Mouse (Mus musculus) thymus, adult 2 months (tissue): ENCODE data around the gene Padi6. TPM values are rescaled to one million over a fixed set of nuclear protein-coding genes. Genes with fewer than 3 reads are reported as not detected.

Experiments
- DNase-seq: peaks from one replicate; pipeline ENCODE4 v3.0.0; 2021
- H3K27ac ChIP-seq: fragments of 200-500 bp; 2 replicates; pipeline ENCODE4 v1.5.1; 2012; ENCODE audit warnings: low read length, control low read depth; ENCODE audit not compliant: control insufficient read depth, insufficient read depth
- H3K27me3 ChIP-seq: fragments of 200-500 bp; 2 replicates; pipeline ENCODE4 v1.6.1; 2012; ENCODE audit warnings: mild to moderate bottlenecking, low read length, moderate library complexity, mixed read lengths; ENCODE audit not compliant: control insufficient read depth, insufficient read depth
- H3K36me3 ChIP-seq: fragments of 200-500 bp; 2 replicates; pipeline ENCODE4 v1.6.1; 2012; ENCODE audit warnings: mild to moderate bottlenecking, low read length, moderate library complexity; ENCODE audit not compliant: control insufficient read depth, insufficient read depth
- H3K4me1 ChIP-seq: fragments of 200-500 bp; replicated peaks from 2 replicates; pipeline ENCODE4 v1.6.1; 2012; ENCODE audit warnings: low read length; ENCODE audit not compliant: control insufficient read depth, insufficient read depth
- H3K4me3 ChIP-seq: fragments of 200-500 bp; 2 replicates; pipeline ENCODE4 v1.5.1; 2012; ENCODE audit warnings: mild to moderate bottlenecking, low read length, control low read depth, moderate library complexity; ENCODE audit not compliant: control insufficient read depth, insufficient read depth
- CTCF ChIP-seq: fragments of 200-500 bp; IDR thresholded peaks from 2 replicates; pipeline ENCODE4 v1.5.1; 2012; ENCODE audit warnings: mild to moderate bottlenecking, control low read depth, low read length, moderate library complexity, borderline replicate concordance; ENCODE audit not compliant: control insufficient read depth, poor library complexity, insufficient read depth; ENCODE audit errors: extremely low read depth
- POLR2A ChIP-seq: fragments of 200-500 bp; IDR thresholded peaks from 2 replicates; pipeline ENCODE4 v1.6.1; 2012; ENCODE audit warnings: mild to moderate bottlenecking, low read length, control low read depth, moderate library complexity; ENCODE audit not compliant: control insufficient read depth, poor library complexity, insufficient read depth; ENCODE audit errors: extremely low read depth
- WGBS: fragments of 180-500 bp; shearing (Covaris S2); methylation state at CpG from one replicate; pipeline ENCODE4 v1.1.7; 2018; 5-methylcytosine and 5-hydroxymethylcytosine counted together
- polyA plus RNA-seq: library from polyadenylated mRNA; depleted of rRNA; stranded (reverse); fragments of >200 nt; gene quantifications from 2 replicates; pipeline ENCODE4 v1.2.3, GENCODE M21; 2012

Gene Padi6
- polyA plus RNA-seq, 1 experiment: 0.90 TPM

DNA sequence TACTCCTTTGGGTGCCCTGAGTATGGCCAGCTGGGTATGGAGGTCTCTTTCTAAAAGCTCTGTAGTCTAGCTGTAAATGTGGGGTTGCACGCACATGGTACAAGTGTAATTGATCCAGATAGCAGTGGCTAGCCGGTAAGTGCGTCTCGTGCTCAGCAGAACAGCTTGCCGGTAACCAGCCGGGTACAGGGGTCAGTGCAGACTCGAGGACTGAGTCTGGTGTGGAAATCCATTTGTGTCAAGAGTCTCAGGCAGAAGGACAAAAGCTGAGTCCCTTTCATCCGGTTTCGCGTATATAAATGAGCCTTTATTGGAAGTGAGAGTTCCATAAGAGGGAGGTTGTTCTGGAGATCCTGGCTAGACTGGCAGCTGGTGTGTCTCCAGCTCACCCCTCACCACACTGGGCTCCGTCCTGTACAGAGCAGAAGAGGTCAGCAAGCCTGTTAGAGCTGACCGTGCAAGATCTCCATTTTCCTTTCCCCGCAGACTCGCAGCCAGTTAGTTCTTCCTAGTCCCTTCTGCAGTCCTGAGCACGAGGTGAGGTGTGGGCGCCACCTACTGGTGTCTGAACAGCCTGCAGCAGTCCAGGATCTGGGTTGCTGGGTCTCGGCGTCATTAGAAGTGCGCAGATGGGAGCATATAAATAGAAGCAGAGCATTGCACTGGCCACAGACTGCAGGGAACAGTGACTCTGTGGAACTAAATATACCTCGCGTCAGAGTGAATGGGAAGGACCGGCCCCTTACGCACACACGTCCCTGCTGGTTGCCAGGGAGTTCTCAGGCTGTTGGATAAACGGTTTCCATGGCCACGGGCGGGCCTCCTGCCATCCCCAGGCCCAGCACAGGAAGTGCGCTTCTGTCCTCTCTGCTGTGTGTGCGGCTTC lies 28.7 kb downstream of the Padi6 start:
- H3K4me1 ChIP-seq: no peaks in the 10 kb centered on the region
- H3K27me3 ChIP-seq: no peaks in the 10 kb centered on the region
- WGBS: 75% methylated on average over 29 of the region's 29 CpGs
- DNase-seq: peak; percentile 79
- peaks cover 85% of the 10 kb centered on the region for H3K36me3 ChIP-seq
- no peak overlapping the region for H3K27ac ChIP-seq
- no peak overlapping the region for H3K4me3 ChIP-seq
- TF ChIP-seq POLR2A: 0 out of 2 replicates have a peak, but pooled peaks have one; percentile 22
- TF ChIP-seq CTCF: peak; percentile 86

- peaks cover 71% of the 10 kb centered on the region for H3K36me3 ChIP-seq
- DNase-seq: no peak
- H3K27ac ChIP-seq: no peak overlapping the region
- WGBS: 98% methylated on average over 5 of the region's 5 CpGs
- H3K27me3 ChIP-seq: no peaks in the 10 kb centered on the region
- H3K4me1 ChIP-seq: no peaks in the 10 kb centered on the region
- no peak overlapping the region for H3K4me3 ChIP-seq
- no peak for TF ChIP-seq POLR2A
- TF ChIP-seq CTCF: no peak
Measured at GRCm38 (mm10) chr4:140711360-140711759, 31.1 kb downstream of the Padi6 start.

DNA sequence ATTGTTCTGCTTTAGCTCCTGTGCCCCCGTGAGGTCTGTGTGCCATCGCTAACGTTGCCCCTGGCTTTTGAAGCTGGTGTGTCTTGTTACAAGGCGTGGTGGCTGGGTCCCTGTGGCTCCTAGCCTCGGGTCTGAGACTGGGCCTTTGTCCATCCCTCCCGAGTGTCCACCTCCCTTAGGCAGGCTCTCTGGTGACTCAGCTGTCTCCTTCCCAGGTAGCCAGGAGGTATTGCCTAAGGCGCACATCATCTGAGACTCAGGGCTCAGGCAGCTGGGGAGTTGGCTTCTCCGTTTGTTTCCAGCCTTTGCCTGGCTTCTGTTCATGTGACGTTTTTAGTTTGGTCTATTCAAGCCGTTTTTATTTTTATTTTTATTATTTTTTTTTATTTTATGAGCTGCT lies 31.7 kb downstream of the Padi6 start:
- Histone ChIP-seq H3K27me3 (no peaks in the 10 kb centered on the region), H3K36me3 (peaks cover 65% of the 10 kb centered on the region), H3K4me3 (no peak overlapping the region), H3K27ac (no peak overlapping the region), H3K4me1 (no peaks in the 10 kb centered on the region)
- 92% methylated on average over 10 of the region's 10 CpGs for WGBS
- TF ChIP-seq CTCF (no peak), POLR2A (no peak)
- no peak for DNase-seq

DNA sequence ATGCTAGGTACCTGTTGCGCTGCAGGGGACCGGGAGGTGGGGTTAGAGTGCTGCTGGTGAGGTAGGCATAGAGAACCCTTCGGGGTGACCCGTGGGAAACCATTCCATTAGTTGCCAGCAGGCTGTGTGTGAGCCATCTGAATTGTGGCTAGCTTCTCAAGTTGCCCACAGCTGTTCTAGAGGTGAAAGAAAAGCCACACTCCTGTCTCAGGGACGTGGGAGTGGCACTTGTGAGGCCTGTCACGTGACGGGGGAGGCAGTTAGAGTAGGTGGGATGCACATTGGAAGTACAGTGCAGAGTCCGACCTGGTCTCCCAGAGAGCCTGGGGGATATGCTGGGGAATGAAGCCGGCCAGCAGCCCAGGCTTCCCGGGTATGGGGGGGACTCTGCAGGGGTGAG lies 32.8 kb downstream of the Padi6 start:
- no peak overlapping the region for H3K4me3 ChIP-seq
- H3K4me1 ChIP-seq: no peaks in the 10 kb centered on the region
- no peaks in the 10 kb centered on the region for H3K27me3 ChIP-seq
- H3K27ac ChIP-seq: no peak overlapping the region
- 72% methylated on average over 10 of the region's 10 CpGs for WGBS
- DNase-seq: no peak
- no peak for TF ChIP-seq POLR2A
- no peak for TF ChIP-seq CTCF
- peaks cover 56% of the 10 kb centered on the region for H3K36me3 ChIP-seq

DNA sequence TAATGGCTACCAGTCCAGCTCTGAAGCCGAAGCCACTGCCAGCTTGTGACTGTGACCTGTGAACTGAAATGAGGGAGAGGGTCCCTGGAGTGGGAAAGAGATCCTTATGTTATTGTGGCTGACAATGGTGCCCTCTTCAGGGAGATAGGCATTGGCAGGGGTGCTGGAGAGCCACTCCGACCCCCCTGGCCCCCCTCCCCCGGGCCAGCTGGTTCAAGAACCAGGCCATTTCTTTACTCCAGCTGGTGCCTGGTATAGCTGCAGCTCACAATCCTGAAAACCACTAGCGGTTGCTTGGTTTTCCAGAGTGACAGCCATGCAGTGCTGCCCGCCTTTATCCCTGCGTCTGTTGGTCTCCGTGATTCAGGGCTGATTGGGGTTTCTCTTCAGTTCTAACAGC lies 33.3 kb downstream of the Padi6 start:
- H3K27me3 ChIP-seq: no peaks in the 10 kb centered on the region

GRCm38 (mm10) chr4:140708297-140708927 lies 34.0 kb downstream of the Padi6 start:
- H3K36me3 ChIP-seq: peaks cover 46% of the 10 kb centered on the region
- peaks cover 5% of the 10 kb centered on the region for H3K4me1 ChIP-seq
- 96% methylated on average over 18 of the region's 18 CpGs for WGBS

More for the DNA sequence above, 33.3 kb downstream of the Padi6 start:
- WGBS: 93% methylated on average over 7 of the region's 7 CpGs
- Histone ChIP-seq H3K27ac (no peak overlapping the region), H3K4me1 (no peaks in the 10 kb centered on the region; the same call in 1 of the 2 replicates), H3K4me3 (no peak overlapping the region), H3K36me3 (peaks cover 51% of the 10 kb centered on the region)
- TF ChIP-seq CTCF: no peak
- no peak for TF ChIP-seq POLR2A
- DNase-seq: no peak

More at GRCm38 (mm10) chr4:140708297-140708927, 34.0 kb downstream of the Padi6 start:
- H3K27me3 ChIP-seq: no peaks in the 10 kb centered on the region
- no peak for DNase-seq
- no peak overlapping the region for H3K27ac ChIP-seq
- TF ChIP-seq POLR2A (no peak), CTCF (no peak)
- H3K4me3 ChIP-seq: no peak overlapping the region
